Mouse (Mus musculus) ES-Bruce4 (cell line): ENCODE measurements at regions not wholly inside any gene's neighbourhood (a gene's known extent, or its start where the extent isn't known, plus 50 kb on each side); places are given as distances from the start of the nearest gene placed in this dataset.

ENCODE experiments used
- CTCF ChIP-seq: IDR thresholded peaks from one replicate; pipeline ENCODE4 v1.8.1; 2011; ENCODE audit warnings: low read depth, low read length
- EP300 ChIP-seq: IDR thresholded peaks from 2 replicates; pipeline ENCODE4 v1.6.1; 2011; ENCODE audit warnings: low read depth, low read length; ENCODE audit not compliant: insufficient read depth

DNA sequence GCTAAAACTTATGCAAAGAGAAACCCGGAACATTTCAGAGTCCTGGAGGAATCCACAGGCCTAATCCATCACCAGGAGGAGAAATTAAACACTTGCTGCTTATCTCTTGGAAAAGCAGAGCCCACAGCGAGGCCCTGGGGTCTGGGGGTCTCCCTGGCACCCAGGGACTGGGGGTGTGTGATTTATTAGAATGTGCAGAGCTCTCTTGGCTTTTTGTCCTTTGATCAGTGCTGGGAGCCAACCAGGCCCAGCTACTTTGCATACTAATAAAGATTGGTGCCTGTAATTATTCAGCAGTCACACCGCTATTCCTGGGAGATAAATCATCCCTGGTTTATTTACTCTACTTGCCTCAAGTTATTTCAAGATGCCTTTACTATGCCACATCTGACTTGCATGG, 260.0 kb upstream of the Rbfox1 start:
- TF ChIP-seq CTCF (no peak), EP300 (no peak)
